24 mouse cellular contexts compared by ENCODE assay signal in the genomic region with DNA sequence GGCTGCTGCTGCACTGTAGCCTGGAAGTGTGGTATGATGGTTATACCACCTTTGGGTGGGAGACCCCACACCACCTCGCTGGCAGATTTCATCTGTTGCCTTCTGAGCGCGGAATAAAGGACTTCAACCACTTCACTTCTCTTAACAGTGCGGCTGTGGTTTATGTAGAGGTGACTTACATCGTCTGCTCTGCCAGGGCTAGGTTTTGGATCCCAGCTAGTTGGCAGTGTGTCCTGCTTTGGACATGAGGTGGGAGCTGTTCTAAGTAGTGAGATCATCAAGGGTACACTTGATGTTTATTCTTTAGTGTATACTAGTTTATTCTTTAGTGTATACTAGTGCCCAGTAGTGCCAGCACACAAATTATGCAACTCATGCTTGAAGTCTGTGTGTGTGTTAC.
"Had no signal": no experiment of that assay in that cellular context is flagged by ENCODE, and none has a peak within 500 bp of the region (broad histone marks: within the 10 kb centered on the region; RNA-seq: fewer than 3 reads in every experiment).

No protein-coding gene starts in this region.

- H3K9me3 ChIP-seq: heart, embryonic 10.5 days; heart, embryonic 13.5 days; heart, embryonic 15.5 days; hindbrain, embryonic 13.5 days; hindbrain, embryonic 15.5 days; kidney, embryonic 15.5 days; limb, embryonic 13.5 days; limb, embryonic 15.5 days; liver, embryonic 12.5 days had no signal

- H3K27me3 ChIP-seq: heart, embryonic 13.5 days; heart, embryonic 15.5 days; hindbrain, embryonic 13.5 days; hindbrain, embryonic 15.5 days; kidney, embryonic 15.5 days; limb, embryonic 13.5 days; limb, embryonic 15.5 days; liver, embryonic 12.5 days had no signal

- H3K4me1 ChIP-seq: hindbrain, embryonic 13.5 days; hindbrain, embryonic 15.5 days; limb, embryonic 15.5 days had no signal

- H3K4me2 ChIP-seq: heart, embryonic 13.5 days; heart, embryonic 15.5 days; hindbrain, embryonic 13.5 days; hindbrain, embryonic 15.5 days; kidney, embryonic 15.5 days; limb, embryonic 13.5 days; limb, embryonic 15.5 days; liver, embryonic 12.5 days had no signal

- ATAC-seq: hindbrain, postnatal 0 days; intestine, embryonic 16.5 days; liver, embryonic 12.5 days had no signal

- H3K9ac ChIP-seq: heart, embryonic 13.5 days; heart, embryonic 15.5 days; hindbrain, embryonic 13.5 days; hindbrain, embryonic 15.5 days; kidney, embryonic 15.5 days; limb, embryonic 13.5 days; limb, embryonic 15.5 days; liver, embryonic 12.5 days; liver, embryonic 14.5 days had no signal

- DNase-seq: gastrocnemius, postnatal 14 days; gastrocnemius, postnatal 36 days; heart, adult 18-20 months; kidney, adult 11 months; kidney, adult 2 months; kidney, adult 9 months; kidney, postnatal 14 days; kidney, postnatal 36 days; layer of hippocampus, adult 9-11 months; layer of hippocampus, postnatal 36 days; left cerebral cortex, postnatal 4 days had no signal

- H3K27ac ChIP-seq: heart, embryonic 10.5 days; heart, embryonic 13.5 days; heart, embryonic 15.5 days; hindbrain, embryonic 13.5 days; hindbrain, embryonic 15.5 days; hindbrain, postnatal 0 days; kidney, embryonic 15.5 days; kidney, postnatal 0 days; limb, embryonic 13.5 days; limb, embryonic 15.5 days; liver, embryonic 12.5 days; liver, embryonic 14.5 days had no signal

- H3K36me3 ChIP-seq: heart, embryonic 10.5 days; heart, embryonic 13.5 days; heart, embryonic 15.5 days; hindbrain, embryonic 13.5 days; hindbrain, embryonic 15.5 days; kidney, embryonic 15.5 days; limb, embryonic 13.5 days; limb, embryonic 15.5 days; liver, embryonic 12.5 days had no signal

- H3K4me3 ChIP-seq: heart, embryonic 10.5 days; heart, embryonic 13.5 days; heart, embryonic 15.5 days; hindbrain, embryonic 13.5 days; hindbrain, embryonic 15.5 days; kidney, embryonic 15.5 days; limb, embryonic 13.5 days; limb, embryonic 15.5 days; liver, embryonic 12.5 days had no signal
